Mouse (Mus musculus) embryonic facial prominence, embryonic 10.5 days (tissue): Measurements from ENCODE around the gene 2610001J05Rik. TPM values are rescaled to one million over a fixed set of nuclear protein-coding genes. Genes with fewer than 3 reads are reported as not detected.
"Not testable (repeated sequence)": the region's sequence is repeated elsewhere in the genome, so short reads cannot be mapped to it uniquely, and the experiment has no call there.

Experiments
- DNase-seq: peaks from one replicate; pipeline ENCODE4 v3.0.0-alpha.2; 2017; ENCODE audit warnings: low spot score
- H3K27ac ChIP-seq: fragments of 300-500 bp; sonication (generic); replicated peaks from 2 replicates; pipeline ENCODE4 v1.5.1; 2016; ENCODE audit warnings: mild to moderate bottlenecking
- H3K27me3 ChIP-seq: fragments of 300-500 bp; sonication (generic); replicated peaks from 2 replicates; pipeline ENCODE4 v1.6.1; 2016; ENCODE audit warnings: low read depth, mild to moderate bottlenecking; ENCODE audit not compliant: poor library complexity, severe bottlenecking
- H3K36me3 ChIP-seq: fragments of 300-500 bp; sonication (generic); replicated peaks from 2 replicates; pipeline ENCODE4 v1.6.1; 2016; ENCODE audit warnings: mild to moderate bottlenecking, moderate library complexity
- H3K4me1 ChIP-seq: fragments of 300-500 bp; sonication (generic); 2 replicates; pipeline ENCODE4 v1.6.1; 2016
- H3K4me3 ChIP-seq: fragments of 300-500 bp; sonication (generic); 2 replicates; pipeline ENCODE4 v1.5.1; 2016; ENCODE audit warnings: mild to moderate bottlenecking, moderate library complexity
- H3K9me3 ChIP-seq: fragments of 300-500 bp; sonication (generic); 2 replicates; pipeline ENCODE4 v1.6.1; 2016; ENCODE audit warnings: mild to moderate bottlenecking
- WGBS: fragments of 180-500 bp; shearing (Covaris S2); methylation state at CpG from one replicate; pipeline ENCODE4 v1.1.7; 2016; 5-methylcytosine and 5-hydroxymethylcytosine counted together
- polyA plus RNA-seq: library from polyadenylated mRNA; unstranded; fragments of >200 nt; fragmentation: Nextera tagmentation; extraction: Ambion mirVana; gene quantifications from 2 replicates; pipeline ENCODE4 v1.2.1, GENCODE M21; 2016

Gene 2610001J05Rik
- polyA plus RNA-seq, 1 experiment from 2014 or later = 90.9 TPM

DNA sequence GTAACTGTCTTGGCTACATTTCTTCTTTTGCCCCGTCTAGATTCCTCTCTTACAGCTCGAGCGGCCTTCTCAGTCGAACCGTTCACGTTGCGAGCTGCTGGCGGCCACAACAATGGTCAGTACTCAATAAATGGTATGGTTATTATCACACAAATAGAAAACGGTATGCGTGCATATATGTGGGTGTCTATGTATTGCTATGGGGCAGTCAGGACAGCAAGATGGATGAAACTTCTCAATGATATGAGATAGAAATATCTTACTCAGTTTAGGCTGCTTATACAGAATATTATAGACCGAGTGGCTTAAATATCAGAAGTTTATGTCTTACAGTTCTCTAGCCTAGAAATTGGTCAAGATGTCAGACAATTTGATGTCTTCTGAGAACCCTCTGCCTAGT lies 17.1 kb downstream of the 2610001J05Rik start:
- DNase-seq = no peak
- Histone ChIP-seq H3K4me3 (peak overlapping the region; percentile 41; the same call in 1 of the 2 replicates), H3K4me1 (no peaks in the 10 kb centered on the region; the same call in 1 of the 2 replicates), H3K27ac (no peak overlapping the region), H3K36me3 (no peaks in the 10 kb centered on the region), H3K27me3 (no peaks in the 10 kb centered on the region), H3K9me3 (no peaks in the 10 kb centered on the region)
- 22% methylated on average over 11 of the region's 11 CpGs for WGBS

DNA sequence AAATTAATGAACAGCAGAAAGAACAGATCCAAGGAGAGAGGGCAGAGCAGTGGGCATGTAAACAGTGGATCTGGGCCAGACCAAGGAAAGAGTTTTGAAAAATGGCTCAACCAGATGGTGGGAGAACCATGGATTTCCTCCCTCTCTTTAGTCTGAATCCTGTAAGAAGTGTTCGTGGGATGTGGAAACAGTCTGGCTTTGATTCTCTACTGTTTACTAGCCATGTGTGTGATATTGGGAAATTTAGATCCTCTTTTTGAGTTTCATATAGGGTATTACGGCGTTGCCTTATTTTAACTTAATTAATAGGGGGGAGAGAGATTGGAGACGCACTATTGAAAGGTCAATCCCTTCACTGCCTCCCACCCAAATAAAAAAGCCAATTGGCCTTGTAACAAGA lies 18.1 kb downstream of the 2610001J05Rik start:
- H3K4me1 ChIP-seq = no peaks in the 10 kb centered on the region; the same call in 1 of the 2 replicates
- no peak overlapping the region for H3K4me3 ChIP-seq
- H3K9me3 ChIP-seq = no peaks in the 10 kb centered on the region
- DNase-seq = no peak
- H3K27me3 ChIP-seq = no peaks in the 10 kb centered on the region
- no peak overlapping the region for H3K27ac ChIP-seq
- WGBS = 68% methylated on average over 4 of the region's 4 CpGs
- no peaks in the 10 kb centered on the region for H3K36me3 ChIP-seq

DNA sequence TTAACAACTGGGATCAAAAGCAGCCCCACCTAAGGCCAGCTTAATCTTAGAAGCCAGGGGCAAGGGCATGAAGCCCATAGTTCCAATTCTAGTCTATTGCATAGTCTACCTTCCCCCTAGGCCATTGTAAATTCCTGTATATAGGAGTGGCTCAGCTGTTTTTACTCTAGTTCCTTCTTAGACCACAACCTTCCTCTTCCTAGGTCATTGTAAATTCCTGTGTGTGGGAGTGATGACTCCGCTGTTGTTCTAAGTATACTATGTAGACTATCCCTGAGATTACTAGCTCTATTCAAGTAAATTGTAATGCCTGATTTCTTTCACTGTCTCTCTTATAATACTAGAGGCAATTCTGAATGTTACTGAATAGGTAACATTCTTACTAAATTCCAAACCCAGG lies 25.3 kb downstream of the 2610001J05Rik start:
- H3K36me3 ChIP-seq, H3K27me3 ChIP-seq, H3K4me3 ChIP-seq, DNase-seq, H3K4me1 ChIP-seq, H3K9me3 ChIP-seq, H3K27ac ChIP-seq: not testable (repeated sequence)
- 98% methylated on average over 1 of the region's 1 CpGs for WGBS

DNA sequence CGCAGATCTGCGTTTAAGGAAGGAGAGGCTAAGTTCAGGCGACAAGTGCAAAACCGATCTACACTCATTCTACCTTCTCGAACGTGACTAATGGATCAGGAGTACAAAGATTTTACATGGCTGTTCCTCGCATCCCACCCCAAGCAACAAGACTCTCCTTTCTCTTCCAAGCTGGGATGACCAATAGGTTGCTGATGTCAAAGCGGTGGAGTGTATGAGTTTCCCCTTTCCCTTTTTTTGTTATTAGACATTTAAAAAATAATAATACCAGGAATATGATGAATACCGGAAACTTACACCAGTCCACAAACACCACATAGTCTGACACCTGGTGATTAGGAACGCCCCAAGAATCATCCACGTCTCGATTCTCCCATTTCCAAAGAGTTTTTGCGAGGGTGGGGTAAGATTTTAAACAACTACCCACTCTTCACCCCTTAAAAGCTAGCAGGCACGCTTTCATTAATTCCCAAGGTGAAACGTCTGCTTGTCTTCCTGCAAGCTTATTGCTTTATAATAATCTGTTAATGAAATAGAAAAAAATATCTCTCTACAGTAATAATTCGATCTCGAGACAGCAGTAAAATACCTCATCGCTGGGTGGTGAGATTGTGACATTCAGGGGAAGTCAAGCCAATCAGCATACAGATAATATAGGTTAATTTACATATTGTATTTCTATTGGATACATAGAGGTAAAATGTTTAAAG lies 31.8 kb downstream of the 2610001J05Rik start, which contains the start of gene Gpr85:
Gene Gpr85, minus strand, starts transcription at position 598 of the 710 bp plus-strand sequence.
- Histone ChIP-seq H3K36me3 (no peaks in the 10 kb centered on the region), H3K9me3 (no peaks in the 10 kb centered on the region), H3K27ac (peak within 1 kb of the TSS; percentile 92), H3K27me3 (peaks cover 23% of the 10 kb centered on the region), H3K4me1 (peaks cover 7% of the 10 kb centered on the region; the same call in 1 of the 2 replicates), H3K4me3 (peak within 1 kb of the TSS; percentile 70)
- peak; percentile 24 for DNase-seq
- WGBS = 45% methylated on average over 18 of the region's 18 CpGs

DNA sequence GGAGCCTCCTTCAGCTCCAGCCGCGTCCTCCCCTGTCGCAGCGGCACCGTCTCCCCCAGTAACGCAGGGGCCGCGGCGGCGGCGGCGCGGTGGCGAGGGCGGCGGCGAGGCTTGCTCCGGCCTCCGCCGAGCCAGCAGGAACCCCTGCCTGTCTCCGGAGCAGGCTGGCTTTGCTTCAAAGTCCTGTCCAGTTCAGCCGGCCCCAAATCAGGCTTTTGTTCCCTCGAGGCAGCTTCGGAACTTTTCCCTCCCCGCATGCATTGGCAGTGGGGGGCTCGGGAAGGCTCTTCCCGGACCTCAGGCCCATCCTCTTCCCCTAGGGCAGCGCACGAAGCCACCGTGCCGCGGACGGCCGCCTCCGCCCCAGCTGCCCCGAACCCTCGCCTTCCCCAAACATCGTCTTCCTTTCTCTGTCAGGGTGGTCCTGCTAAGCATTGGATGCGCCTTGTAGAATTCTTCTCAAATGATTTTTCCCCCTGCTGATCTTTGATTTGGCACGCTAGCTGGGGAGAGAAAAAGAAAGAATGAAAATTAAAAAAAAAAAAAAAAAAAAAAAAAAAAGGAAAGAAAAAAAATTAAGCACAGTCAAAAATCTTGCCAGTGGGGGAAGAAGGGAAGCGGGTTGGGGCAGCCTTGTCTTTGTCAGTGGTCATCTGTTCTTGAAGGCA lies 32.5 kb downstream of the 2610001J05Rik start:
- Histone ChIP-seq H3K27me3 (peaks cover 23% of the 10 kb centered on the region), H3K36me3 (no peaks in the 10 kb centered on the region), H3K4me1 (peaks cover 7% of the 10 kb centered on the region; the same call in 1 of the 2 replicates), H3K4me3 (peak overlapping the region; percentile 70), H3K27ac (peak overlapping the region; percentile 92), H3K9me3 (no peaks in the 10 kb centered on the region)
- WGBS = under 1% methylated on average over 41 of the region's 41 CpGs
- DNase-seq = peak; percentile 86

DNA sequence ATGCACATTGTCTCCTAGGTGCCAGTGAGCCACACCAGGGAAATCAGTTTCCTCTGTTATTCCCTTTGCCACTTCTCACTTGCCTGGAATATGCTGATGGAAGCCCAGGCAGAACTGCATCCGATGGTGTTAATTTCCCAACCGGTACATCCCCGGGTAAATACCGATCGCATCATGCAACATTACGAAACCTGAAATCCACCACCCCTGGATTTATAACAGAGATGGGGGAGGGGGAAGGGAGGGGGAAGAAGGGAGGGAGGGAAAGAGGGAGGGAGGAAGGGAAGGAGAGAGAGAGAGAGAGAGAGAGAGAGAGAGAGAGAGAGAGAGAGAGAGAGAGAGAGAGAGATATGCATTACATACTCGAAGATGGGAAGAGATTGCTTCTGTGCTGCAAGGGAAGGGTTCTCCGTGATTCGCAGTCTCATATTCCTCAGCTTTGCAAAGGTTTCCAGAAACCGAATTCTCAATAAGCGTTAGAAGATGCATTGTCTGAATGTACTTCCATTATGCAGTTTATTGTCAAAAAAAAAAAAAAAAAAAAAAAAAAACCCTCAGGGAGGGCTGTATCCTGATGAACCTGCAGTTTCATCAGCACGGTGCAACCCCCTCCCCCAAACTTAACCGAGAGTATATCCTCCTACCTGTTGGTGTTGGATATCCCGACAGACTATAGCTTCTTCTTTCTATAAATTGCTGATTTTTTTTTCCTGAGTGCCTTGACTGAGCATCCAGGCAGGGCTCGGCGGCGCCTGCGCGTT lies 33.2 kb downstream of the 2610001J05Rik start:
- Histone ChIP-seq H3K9me3 (no peaks in the 10 kb centered on the region), H3K27me3 (peaks cover 23% of the 10 kb centered on the region), H3K4me3 (peak overlapping the region; percentile 70), H3K4me1 (peaks cover 7% of the 10 kb centered on the region; the same call in 1 of the 2 replicates), H3K27ac (peak overlapping the region; percentile 92), H3K36me3 (no peaks in the 10 kb centered on the region)
- WGBS = 1% methylated on average over 19 of the region's 19 CpGs
- DNase-seq = peak; percentile 21

DNA sequence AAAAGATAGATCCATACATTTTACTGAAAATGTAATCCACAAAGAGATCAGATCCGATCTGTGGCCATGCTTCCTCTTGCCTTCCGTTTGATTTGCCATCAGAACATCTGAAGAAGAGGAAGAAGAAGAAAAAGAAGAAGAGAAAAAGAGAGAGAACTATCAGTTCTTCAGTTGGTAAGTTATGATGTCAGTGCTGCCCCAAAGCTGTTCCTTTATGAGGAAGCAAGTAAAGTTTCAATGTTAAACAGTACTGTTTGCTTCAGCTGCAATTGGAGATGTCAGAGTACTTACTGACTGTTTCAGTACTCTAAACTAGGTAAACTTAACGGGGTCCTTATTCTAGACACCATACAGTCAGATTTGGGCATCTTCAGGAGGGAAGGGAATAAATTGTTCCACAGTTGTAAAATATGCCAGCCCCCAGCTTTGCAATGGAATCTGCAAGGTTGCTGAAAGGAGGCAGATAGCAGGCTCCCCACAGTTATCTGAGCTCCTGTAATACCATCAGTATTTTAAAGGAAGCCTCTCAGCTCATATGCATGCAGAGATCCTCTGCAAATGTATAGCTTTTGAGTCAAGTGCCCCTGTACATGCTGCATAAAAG lies 34.2 kb downstream of the 2610001J05Rik start:
- WGBS = 79% methylated on average over 3 of the region's 3 CpGs
- Histone ChIP-seq H3K36me3 (no peaks in the 10 kb centered on the region), H3K27me3 (peaks cover 23% of the 10 kb centered on the region), H3K9me3 (no peaks in the 10 kb centered on the region), H3K4me3 (no peak overlapping the region), H3K4me1 (peaks cover 7% of the 10 kb centered on the region; the same call in 1 of the 2 replicates), H3K27ac (no peak overlapping the region)
- no peak for DNase-seq

DNA sequence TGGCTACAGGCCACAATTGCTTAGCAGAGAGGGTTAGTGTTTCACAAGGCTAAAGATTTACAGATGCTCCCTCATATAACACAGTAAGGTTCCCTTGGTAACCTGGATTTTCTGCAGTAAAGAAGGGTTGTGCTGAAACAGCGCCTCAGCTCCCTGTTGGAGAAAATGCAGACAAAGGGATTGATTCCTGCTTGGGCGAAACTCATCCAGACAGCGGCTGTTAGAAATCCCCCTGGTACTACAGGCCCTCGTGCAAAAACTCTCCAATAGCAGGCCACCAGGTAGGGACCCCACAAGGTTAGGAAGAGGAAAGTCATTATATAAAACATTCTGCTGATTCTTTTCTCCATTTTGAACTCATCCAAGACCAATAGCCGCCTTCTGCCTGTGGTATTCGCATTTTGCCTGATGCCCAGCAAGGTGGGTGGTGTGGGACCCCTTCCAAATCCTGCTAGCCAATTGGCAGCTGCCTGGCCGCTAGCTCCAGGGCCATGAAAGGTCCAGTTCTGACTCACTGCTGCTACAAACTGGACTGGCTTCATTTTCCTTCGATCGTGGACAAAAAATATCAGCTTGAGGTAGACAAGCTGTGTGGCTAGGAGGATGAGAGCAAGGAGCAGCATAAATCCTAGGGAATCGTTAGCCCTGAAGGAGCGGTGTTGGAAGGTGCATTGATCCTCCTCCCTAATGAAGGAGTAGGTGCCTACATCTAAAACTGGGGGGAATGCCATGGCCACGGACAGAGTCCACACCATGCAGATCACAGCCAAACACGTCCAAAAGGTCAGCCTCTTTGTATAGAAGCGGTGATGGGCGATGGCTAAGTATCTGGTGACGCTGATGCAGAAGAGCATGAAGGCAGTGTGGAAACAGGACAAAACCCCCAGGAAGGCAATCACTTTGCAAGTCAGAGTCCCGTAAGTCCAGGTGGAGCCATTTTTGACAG lies 35.3 kb downstream of the 2610001J05Rik start:
- peak; percentile 11 for DNase-seq

DNA sequence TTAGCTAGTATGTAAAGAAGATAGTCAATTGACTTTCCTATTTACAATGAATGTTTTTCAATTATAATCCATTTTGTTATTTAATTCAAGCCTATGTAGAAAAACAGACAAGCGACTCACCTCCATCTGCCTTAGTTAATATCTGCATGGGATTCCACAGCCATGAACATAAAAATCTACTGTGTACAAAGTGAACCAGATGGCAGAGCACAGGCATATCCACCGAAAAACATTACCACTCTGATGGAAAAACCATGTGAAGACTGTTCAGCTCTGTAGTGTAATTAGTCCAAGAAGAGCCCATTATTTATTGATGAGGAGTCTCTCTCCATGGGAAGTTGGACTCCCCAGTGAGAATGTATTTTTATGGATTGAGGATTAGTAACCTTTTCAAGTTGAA lies 38.5 kb downstream of the 2610001J05Rik start:
- Histone ChIP-seq H3K27me3 (peaks cover 22% of the 10 kb centered on the region), H3K9me3 (no peaks in the 10 kb centered on the region), H3K4me3 (no peak overlapping the region), H3K4me1 (peaks cover 7% of the 10 kb centered on the region; the same call in 1 of the 2 replicates), H3K27ac (no peak overlapping the region), H3K36me3 (no peaks in the 10 kb centered on the region)
- no peak for DNase-seq
- WGBS = 67% methylated on average over 2 of the region's 2 CpGs

More for the DNA sequence above, 35.3 kb downstream of the 2610001J05Rik start:
- Histone ChIP-seq H3K4me1 (peaks cover 7% of the 10 kb centered on the region; the same call in 1 of the 2 replicates), H3K4me3 (no peak overlapping the region), H3K9me3 (no peaks in the 10 kb centered on the region), H3K27ac (no peak overlapping the region), H3K27me3 (peaks cover 23% of the 10 kb centered on the region), H3K36me3 (no peaks in the 10 kb centered on the region)
- WGBS = 64% methylated on average over 17 of the region's 17 CpGs

DNA sequence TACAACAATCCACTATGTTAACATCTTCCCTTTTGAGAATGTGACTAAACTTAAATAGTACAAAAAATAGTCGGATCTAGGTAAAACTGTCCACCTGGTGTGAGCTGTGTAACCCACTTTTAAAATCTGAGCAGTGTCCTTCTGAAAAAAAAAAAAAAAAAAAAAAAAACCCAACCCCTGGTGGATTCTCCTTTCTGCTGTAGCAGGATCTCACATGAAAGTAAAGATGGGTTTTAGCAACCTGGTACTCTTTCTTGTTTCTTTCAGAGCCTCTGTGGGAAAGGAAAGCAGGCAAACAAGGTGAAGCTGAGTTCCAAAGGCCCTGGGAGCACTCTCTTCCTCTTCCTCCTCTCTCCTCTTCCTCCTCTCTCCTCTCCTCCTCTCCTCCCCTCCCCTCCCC lies 42.4 kb downstream of the 2610001J05Rik start:
- Histone ChIP-seq H3K4me1 (no peaks in the 10 kb centered on the region), H3K27ac (no peak overlapping the region), H3K9me3 (no peaks in the 10 kb centered on the region), H3K4me3 (no peak overlapping the region), H3K27me3 (no peaks in the 10 kb centered on the region), H3K36me3 (no peaks in the 10 kb centered on the region)
- DNase-seq = no peak
- WGBS = 67% methylated on average over 1 of the region's 1 CpGs
